Mouse (Mus musculus) gastrocnemius, adult 18-20 months (tissue): ENCODE results near the gene Cmtr2. TPM values are rescaled to one million over a fixed set of nuclear protein-coding genes. Genes with fewer than 3 reads are reported as not detected.
A peak's percentile ranks its signal among the peaks of the same experiment; 100 is the strongest.

Experiments used
- DNase-seq: peaks from one replicate; pipeline ENCODE4 v3.0.0; 2021; ENCODE audit warnings: low spot score
- long read RNA-seq, 2 experiments: library from polyadenylated mRNA; stranded (forward); transcript quantifications; one replicate each; pipeline ENCODE4 v2.0.0; 2021
- total RNA-seq, 2 experiments: library from RNA; stranded (reverse); gene quantifications; 2 replicates each; pipeline ENCODE4 v1.2.3; 2021

Cmtr2 gene
- total RNA-seq, result 1 to 10 TPM; 3.3 to 3.4 TPM
- long read RNA-seq, experiment 1, partial matches to known transcripts, result 0 of 2 reads
- long read RNA-seq, experiment 1, other reads (novel, unspliced or antisense), result 0 of 2 reads
- long read RNA-seq, experiment 2, partial matches to known transcripts, result 0 of 1 reads
- long read RNA-seq, experiment 2, other reads (novel, unspliced or antisense), result 0 of 1 reads

GRCm38 (mm10) chr8:110215365-110215764, at the start of gene Cmtr2:
Gene Cmtr2, plus strand, starts transcription at chr8:110215665.
- no peak for DNase-seq

- DNase-seq, result no peak
These were observed 49.2 kb upstream of the Cmtr2 start for GRCm38 (mm10) chr8:110166270-110166669.

DNA sequence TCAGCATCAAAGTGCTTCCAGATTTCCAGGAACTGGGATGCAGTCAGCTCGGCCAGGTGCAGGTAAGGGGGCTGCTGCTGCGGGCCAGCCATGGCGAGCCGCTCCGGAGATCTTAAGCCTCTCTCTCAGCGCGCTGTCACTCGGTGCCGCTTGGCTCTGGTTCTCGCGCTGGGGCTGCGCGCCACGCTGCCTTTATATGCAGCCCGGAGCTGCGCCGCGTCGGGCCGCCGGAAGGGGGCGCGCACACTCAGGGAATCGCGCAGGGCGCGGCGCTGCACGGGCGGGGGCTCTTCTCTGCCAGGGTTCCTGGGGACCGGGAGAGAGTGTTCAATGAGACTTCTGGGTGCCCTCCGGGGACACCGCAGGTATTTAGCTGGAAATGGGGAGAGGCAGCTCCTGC, 47.4 kb upstream of the Cmtr2 start, which contains the start of gene Calb2:
Gene Calb2, minus strand, starts transcription at position 165 of the 400 bp plus-strand sequence.
- peak; percentile 1 for DNase-seq

GRCm38 (mm10) chr8:110172161-110172560, 43.3 kb upstream of the Cmtr2 start:
- no peak for DNase-seq

DNA sequence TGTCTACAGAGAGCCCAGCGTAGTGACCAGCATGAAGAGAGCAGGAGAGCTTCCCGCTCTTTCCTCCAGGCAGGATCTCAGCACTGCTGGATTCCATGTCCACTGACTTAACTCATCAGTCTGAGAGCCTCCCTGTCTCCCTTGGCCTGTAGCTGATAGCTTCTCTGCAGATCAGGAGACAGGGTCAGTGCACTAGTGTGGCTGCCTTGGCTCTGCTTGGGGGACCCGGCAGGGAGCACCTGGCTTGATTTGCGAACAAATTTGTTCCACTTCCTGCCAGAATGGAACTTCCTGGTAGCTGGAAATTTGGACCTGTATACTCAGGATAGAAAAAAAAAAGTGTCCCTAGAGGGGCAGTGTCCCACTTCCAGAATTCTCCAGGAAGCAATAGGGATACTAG, 40.6 kb upstream of the Cmtr2 start:
- no peak for DNase-seq

- no peak for DNase-seq
These were observed 37.9 kb upstream of the Cmtr2 start for GRCm38 (mm10) chr8:110177359-110178155.

DNA sequence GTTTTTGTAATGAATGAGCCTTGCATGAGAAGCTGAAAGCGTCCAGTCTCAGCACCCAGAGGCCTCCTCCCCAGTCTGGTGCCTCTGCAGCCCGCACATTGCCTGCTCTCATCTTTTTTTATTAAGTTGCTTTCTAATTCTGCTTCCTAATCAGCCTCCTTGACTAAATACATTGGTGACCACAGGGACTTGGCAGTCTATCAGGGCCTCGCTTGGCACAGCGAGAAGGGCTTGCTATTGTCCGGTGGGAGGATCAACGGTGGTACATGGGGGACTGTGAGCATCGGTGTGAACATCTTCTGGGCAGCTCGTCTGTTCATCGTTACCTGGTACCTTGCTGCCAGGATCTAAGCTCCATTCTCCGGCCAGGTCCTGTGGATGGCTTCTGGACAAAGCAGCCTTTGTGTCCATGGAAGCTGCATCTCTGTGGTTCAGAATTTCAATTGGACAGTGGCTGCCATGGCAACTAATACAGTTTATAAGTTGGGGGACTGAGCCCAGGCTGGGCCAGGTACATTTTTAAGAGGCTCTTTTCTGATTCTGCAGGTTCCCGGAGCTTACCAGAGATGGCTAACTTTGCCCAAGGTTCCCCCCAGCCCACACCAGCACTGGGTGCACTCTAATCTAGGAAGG, 32.6 kb upstream of the Cmtr2 start:
- DNase-seq, result no peak

DNA sequence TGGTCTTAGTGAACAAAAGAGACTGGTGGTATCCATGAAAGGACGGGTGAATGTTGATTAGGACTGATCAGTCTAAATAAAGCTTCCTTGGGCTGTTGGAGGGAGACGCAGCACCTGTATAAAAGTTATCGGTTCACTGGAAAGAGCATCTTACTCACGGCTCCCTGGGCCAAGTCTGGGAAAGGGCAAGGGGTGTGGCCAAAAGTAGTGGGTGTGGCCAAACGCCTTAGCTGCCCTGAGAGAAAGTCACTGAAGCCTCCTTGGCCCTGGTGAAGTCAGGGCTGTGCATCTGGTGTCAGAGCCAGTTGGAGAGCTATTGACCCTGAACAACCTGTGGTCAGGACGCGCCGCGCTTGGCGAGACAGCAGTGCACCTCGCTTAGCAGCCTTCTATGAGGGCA, 31.7 kb upstream of the Cmtr2 start:
- DNase-seq, result no peak

GRCm38 (mm10) chr8:110185538-110185937, 29.9 kb upstream of the Cmtr2 start:
- no peak for DNase-seq

GRCm38 (mm10) chr8:110188961-110189750, 26.3 kb upstream of the Cmtr2 start:
- no peak for DNase-seq

GRCm38 (mm10) chr8:110196678-110197077, 18.8 kb upstream of the Cmtr2 start:
- DNase-seq, result no peak

DNA sequence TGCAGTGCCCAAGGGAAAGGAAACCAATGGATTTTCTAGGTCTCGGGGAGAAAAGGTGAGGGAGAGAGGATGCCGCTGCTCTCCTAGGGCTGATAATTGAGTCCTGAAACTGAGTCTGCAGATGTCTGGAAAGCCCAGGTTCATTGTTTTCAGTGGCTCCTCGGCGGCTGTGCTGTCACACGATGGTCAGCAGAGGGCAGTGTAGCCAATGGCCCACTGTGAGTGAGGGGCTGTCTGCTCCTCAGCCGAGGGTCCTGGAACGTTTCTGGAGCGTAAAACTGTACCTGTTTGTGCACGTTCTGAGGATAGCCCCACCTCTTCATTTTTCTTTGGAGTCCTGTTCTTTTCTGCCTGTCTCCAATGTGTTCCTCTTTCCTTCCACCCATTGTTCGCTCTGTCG, 13.7 kb upstream of the Cmtr2 start:
- no peak for DNase-seq

DNA sequence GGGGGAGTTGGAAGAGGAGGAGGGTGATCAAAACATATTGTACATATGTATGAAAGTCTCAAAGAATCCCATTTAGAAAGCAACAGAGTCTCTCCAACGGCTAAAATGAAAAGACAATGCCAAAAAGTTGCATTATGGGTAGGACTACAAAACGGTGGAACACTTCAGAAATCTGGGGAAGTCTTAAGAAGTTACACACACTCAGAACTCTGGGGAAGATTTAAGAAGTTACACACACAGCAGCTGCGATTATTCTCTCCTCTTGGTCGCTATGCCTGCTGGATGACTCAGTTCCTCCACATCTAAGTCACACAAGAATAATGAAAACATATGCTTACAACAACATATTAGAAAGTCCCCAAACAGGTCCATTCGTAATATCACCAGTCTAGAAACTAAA, 788 bp downstream of the Cmtr2 start:
- no peak for DNase-seq

DNA sequence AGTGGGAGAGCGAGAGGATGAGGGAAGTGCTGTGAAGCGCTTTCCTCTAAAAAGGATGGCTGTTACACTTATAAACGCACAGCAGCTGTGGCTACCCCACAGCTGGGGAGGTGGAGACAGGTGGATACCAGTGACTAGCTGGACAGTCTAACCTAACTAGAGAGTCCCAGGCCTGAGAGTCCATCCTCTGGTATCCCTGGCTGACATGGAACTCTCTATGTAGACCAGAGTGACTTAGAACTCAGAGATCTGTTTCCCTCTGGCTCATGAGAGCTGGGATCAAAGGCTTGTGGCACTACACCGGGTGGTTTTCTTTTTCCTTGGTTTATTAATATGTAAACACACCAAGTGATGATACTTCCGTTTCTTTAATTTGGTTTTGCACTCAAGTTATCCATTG, 1.7 kb downstream of the Cmtr2 start:
- DNase-seq, result no peak

DNA sequence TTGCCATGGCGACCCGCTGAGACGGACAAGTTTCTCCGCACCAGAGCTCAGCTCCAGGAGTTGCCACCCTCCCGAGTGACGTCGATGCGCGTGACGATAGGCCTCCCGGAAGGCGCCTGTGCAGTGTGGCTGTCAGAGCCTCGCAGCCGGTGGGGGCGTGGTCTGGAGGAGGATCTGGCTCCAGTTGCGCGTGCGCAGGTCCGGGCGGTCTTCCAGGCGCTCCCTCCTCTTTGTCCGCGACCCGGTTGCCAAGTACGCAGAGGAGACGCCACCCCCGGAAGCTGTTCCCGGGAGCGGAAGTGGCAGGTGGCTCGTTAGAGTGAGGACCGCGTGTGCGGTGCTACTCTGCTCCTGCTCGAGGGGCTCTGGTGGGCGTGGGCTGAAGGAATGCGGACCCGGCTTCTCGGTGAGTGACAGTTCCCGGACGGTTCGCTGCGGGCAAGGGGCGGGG, 2.2 kb downstream of the Cmtr2 start:
- peak; percentile 99 for DNase-seq

DNA sequence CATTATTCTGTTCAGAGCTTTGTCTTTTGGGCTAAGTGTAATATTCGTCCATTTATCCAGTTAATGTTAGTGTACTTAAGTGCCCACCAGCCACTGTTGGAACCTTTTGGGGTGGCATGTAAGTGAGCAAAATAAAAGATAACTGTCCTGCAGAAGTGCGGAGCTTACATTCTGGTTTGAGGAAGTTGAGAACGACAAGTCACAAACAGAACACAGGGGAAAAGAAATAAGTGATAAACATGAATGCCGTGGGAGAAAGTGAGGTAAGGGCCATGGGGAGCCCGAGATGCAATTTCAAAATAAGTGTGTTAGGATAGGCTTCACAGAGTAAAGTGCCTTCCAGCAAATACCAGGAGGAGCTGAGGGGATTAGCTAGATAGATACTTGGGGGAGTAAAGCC, 3.0 kb downstream of the Cmtr2 start:
- DNase-seq, result no peak

GRCm38 (mm10) chr8:110220936-110221335, 5.5 kb downstream of the Cmtr2 start:
- no peak for DNase-seq

DNA sequence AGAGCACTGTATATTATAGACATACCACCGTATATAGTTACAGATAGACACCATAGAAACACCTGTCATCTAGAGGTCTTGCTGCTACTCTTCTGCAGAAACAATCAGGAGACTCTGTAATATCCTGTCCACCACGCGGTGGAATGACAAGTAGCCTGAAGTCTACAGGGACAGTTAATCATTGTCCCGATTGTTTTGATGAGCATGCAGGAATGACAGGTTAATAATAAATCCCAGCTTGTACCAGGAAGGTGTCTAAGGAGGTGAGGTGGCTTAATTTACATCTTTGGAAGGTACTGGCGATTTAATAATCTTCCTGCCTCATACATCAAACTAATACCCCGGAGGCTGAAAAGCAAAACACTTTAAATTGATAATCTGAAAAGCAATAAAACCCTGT, 15.3 kb downstream of the Cmtr2 start:
- DNase-seq, result no peak

DNA sequence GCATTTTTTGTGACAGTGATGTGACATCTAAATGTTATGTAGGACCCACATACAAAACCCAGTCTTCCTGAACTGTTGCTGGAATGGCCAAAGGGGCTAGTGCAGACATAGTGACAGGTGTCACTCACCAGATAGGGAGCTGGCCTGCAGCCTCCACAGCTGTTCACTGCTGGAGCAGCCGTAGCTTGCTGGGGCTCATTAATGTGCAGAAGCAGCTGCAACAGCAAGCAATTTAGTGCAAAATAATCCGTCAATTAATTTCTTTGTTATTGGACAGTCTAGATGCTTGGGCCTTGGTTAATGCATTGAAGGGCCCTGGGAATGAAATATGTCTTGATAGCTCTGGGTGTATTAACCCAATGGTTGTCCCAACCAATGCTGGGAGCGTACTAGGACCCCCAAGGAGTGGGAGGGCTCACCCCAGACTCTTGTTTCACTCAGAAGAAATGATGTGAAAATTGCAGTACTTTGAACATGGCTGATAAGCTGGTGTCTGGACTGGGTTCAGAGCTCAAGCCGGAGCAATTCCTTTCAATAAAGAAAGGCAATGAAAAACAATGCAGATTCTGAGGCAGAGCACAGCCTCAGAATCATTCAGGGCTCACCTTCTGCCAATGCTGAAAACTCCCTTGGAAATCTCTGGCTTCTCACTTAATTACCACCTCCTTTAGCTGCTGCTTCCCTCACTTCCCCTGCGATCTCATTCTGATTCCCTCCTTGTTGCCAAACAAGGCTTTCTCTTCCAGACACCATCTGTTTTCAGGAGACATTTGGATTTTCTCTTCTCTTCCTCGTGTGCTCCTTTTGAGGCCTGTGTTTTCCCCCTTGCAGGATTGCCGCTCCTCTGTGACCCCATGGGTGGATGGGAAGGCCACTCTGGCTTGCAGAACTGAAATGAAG, 27.1 kb downstream of the Cmtr2 start:
- DNase-seq, result no peak

- DNase-seq, result no peak
These were observed 29.1 kb downstream of the Cmtr2 start for GRCm38 (mm10) chr8:110244566-110244965.

GRCm38 (mm10) chr8:110247238-110247637, 31.8 kb downstream of the Cmtr2 start:
- DNase-seq, result no peak
